Mouse (Mus musculus) limb, embryonic 10.5 days (tissue): ENCODE results near the gene Cenpu. TPM values are rescaled to one million over a fixed set of nuclear protein-coding genes. Genes with fewer than 3 reads are reported as not detected.

ENCODE experiments used
- polyA plus RNA-seq: library from polyadenylated mRNA; unstranded; fragments of >200 nt; fragmentation: Nextera tagmentation; extraction: Ambion mirVana; gene quantifications from 2 replicates; pipeline ENCODE4 v1.2.1, GENCODE M21; 2016

Gene Cenpu
- polyA plus RNA-seq, 1 experiment from 2014 or later: 26.5 TPM

Other genes starting within 250 kb of the Cenpu start
- gene Acsl1, start 81.0 kb upstream of the Cenpu start, polyA plus RNA-seq: 5.8 and 7.0 TPM in 2 replicates
- 8.9 and 11.4 TPM in 2 replicates for gene Primpol, start 65.2 kb downstream of the Cenpu start, polyA plus RNA-seq
- gene Casp3, start 65.3 kb downstream of the Cenpu start, polyA plus RNA-seq: 128 and 145 TPM in 2 replicates
- 7.7 and 8.1 TPM in 2 replicates for gene Irf2, start 187.7 kb downstream of the Cenpu start, polyA plus RNA-seq